Mouse (Mus musculus): ENCODE measurements around the gene Rhag.

DNA sequence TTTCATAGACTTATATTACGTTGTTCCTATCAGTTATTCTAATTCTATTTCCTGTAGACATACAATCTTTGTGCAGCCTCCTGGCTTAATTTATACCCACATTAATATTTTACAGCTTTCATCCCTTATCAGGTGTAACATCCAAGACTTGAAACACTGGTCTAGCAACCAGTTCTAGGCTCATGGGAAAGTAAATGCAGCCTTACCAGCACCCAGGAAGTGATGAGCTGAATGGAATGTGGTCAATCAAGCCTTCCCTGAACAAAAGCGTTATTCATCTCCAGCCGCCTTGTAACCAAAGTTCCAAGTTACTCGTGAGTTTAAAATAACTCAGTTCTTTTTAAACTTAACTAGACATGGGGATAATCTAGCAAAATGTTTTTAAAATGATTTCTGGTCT is 74.2 kb downstream of the Rhag start:
- TF ChIP-seq GATA1 (IDR thresholded peaks at IDR 0.05; ENCODE audit: borderline replicate concordance, low read length) (no peak), FLI1 (IDR thresholded peaks at IDR 0.05; ENCODE audit: low read length) (no peak)

All from megakaryocyte, embryonic 14.5 days (primary cell).